Mouse (Mus musculus) heart, postnatal 0 days (tissue): ENCODE data around the gene Gm49384. TPM values are rescaled to one million over a fixed set of nuclear protein-coding genes. Genes with fewer than 3 reads are reported as not detected.
A peak's percentile ranks its signal among the peaks of the same experiment; 100 is the strongest.
"Not testable (repeated sequence)": the region's sequence is repeated elsewhere in the genome, so short reads cannot be mapped to it uniquely, and the experiment has no call there.

Source experiments
- ATAC-seq: fragments of 200-750 bp; cut with Nextera tagmentation; 2 replicates; pipeline ENCODE4 v1.8.0; 2017; ENCODE audit warnings: low read depth, moderate number of reproducible peaks, moderate library complexity; ENCODE audit not compliant: insufficient read depth
- DNase-seq: peaks from one replicate; pipeline ENCODE4 v3.0.0-alpha.2; 2016; ENCODE audit warnings: low spot score
- H3K27ac ChIP-seq: fragments of 300-500 bp; sonication (generic); 2 replicates; pipeline ENCODE4 v1.5.1; 2014; ENCODE audit warnings: low read depth, mild to moderate bottlenecking
- H3K27me3 ChIP-seq: fragments of 300-500 bp; sonication (generic); 2 replicates; pipeline ENCODE4 v1.6.1; 2014; ENCODE audit warnings: low read length, mixed read lengths; ENCODE audit not compliant: control insufficient read depth, insufficient read depth
- H3K36me3 ChIP-seq: fragments of 300-500 bp; sonication (generic); replicated peaks from 2 replicates; pipeline ENCODE4 v1.6.1; 2014; ENCODE audit warnings: low read length, mixed read lengths; ENCODE audit not compliant: control insufficient read depth, insufficient read depth
- H3K4me1 ChIP-seq: fragments of 300-500 bp; sonication (generic); 2 replicates; pipeline ENCODE4 v1.6.1; 2014; ENCODE audit warnings: antibody characterized with exemption; ENCODE audit not compliant: control insufficient read depth, insufficient read depth
- H3K4me2 ChIP-seq: fragments of 300-500 bp; sonication (generic); 2 replicates; pipeline ENCODE4 v1.6.1; 2014; ENCODE audit warnings: low read depth, mild to moderate bottlenecking, low read length, moderate library complexity
- H3K4me3 ChIP-seq: fragments of 300-500 bp; sonication (generic); 2 replicates; pipeline ENCODE4 v1.5.1; 2014; ENCODE audit warnings: low read depth, low read length
- H3K9ac ChIP-seq: fragments of 300-500 bp; sonication (generic); replicated peaks from 2 replicates; pipeline ENCODE4 v1.6.1; 2014; ENCODE audit warnings: low read depth, low read length, mixed read lengths
- H3K9me3 ChIP-seq: fragments of 300-500 bp; sonication (generic); replicated peaks from 2 replicates; pipeline ENCODE4 v1.6.1; 2016; ENCODE audit warnings: low read length; ENCODE audit not compliant: control insufficient read depth
- CTCF ChIP-seq: IDR thresholded peaks from 2 replicates; pipeline ENCODE4 v1.5.1; 2016; ENCODE audit warnings: antibody characterized with exemption, control low read depth, low read depth
- EP300 ChIP-seq: IDR thresholded peaks from 2 replicates; pipeline ENCODE4 v1.6.1; 2016; ENCODE audit warnings: antibody characterized with exemption, low read depth
- WGBS: fragments of 180-500 bp; shearing (Covaris S2); extraction: QIAGEN DNeasy Blood & Tissue Kit; methylation state at CpG from one replicate; pipeline ENCODE4 v1.1.7; 2014; 5-methylcytosine and 5-hydroxymethylcytosine counted together
- polyA plus RNA-seq: library from polyadenylated mRNA; unstranded; fragments of >200 nt; fragmentation: Nextera tagmentation; extraction: Ambion mirVana; gene quantifications from 2 replicates; pipeline ENCODE4 v1.2.1, GENCODE M21; 2015
- total RNA-seq: library from RNA; depleted of rRNA; stranded (reverse); fragments of >200 nt; gene quantifications from 2 replicates; pipeline ENCODE4 v1.2.3, GENCODE M21; 2014; ENCODE audit warnings: low replicate concordance

The Gm49384 gene
- total and polyA plus RNA-seq, 2 experiments from 2014 or later, result 5.5 to 7.1 TPM

GRCm38 (mm10) chr12:69164904-69165303 lies 39.2 kb downstream of the Gm49384 start:
- Histone ChIP-seq H3K4me2 (no peak overlapping the region), H3K27ac (no peak overlapping the region), H3K9ac (no peak overlapping the region), H3K27me3 (no peaks in the 10 kb centered on the region), H3K9me3 (no peaks in the 10 kb centered on the region), H3K4me1 (peaks cover 13% of the 10 kb centered on the region; the same call in 1 of the 2 replicates), H3K4me3 (no peak overlapping the region), H3K36me3 (no peaks in the 10 kb centered on the region)
- TF ChIP-seq CTCF, result no peak
- no peak for TF ChIP-seq EP300
- WGBS, result 59% methylated on average over 3 of the region's 3 CpGs
- ATAC-seq, result no peak
- DNase-seq, result no peak

DNA sequence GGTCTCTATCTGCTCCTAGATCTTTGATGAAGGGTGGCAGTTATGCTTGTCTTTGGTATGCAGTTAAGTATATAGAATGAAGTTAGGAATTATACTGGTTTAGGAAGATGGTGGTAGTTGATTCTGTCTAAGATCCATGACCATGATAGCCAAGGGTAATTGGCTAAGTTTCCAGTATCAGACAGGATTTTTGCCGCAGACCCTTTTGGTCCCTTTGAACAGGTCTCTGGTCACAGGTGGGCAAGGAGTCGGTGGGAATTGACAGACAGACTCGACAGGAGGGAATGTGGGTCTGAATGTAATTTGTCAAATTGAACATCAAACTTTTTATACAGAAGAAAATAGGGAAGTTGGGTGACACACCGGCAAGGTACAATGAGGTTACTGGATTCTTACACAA lies 40.5 kb downstream of the Gm49384 start:
- H3K4me3 ChIP-seq, H3K4me1 ChIP-seq, H3K27me3 ChIP-seq, H3K9me3 ChIP-seq, DNase-seq, ATAC-seq, H3K27ac ChIP-seq, H3K36me3 ChIP-seq, H3K4me2 ChIP-seq, H3K9ac ChIP-seq: not testable (repeated sequence)
- WGBS, result 78% methylated on average over 4 of the region's 4 CpGs

GRCm38 (mm10) chr12:69160677-69161076 lies 43.4 kb downstream of the Gm49384 start:
- H3K4me3 ChIP-seq, ATAC-seq, H3K27ac ChIP-seq, H3K9me3 ChIP-seq, H3K9ac ChIP-seq, DNase-seq, H3K4me2 ChIP-seq, H3K27me3 ChIP-seq, H3K4me1 ChIP-seq: not testable (repeated sequence)
- WGBS, result 82% methylated on average over 2 of the region's 2 CpGs
- H3K36me3 ChIP-seq, result peaks cover 22% of the 10 kb centered on the region

GRCm38 (mm10) chr12:69159578-69159940 lies 44.5 kb downstream of the Gm49384 start:
- Histone ChIP-seq H3K36me3 (peaks cover 22% of the 10 kb centered on the region), H3K27me3 (no peaks in the 10 kb centered on the region), H3K4me1 (peaks cover 8% of the 10 kb centered on the region), H3K4me2 (no peak overlapping the region), H3K4me3 (peak overlapping the region; percentile 26; the same call in 1 of the 2 replicates), H3K9ac (no peak overlapping the region), H3K9me3 (no peaks in the 10 kb centered on the region), H3K27ac (peak overlapping the region; percentile 59)
- DNase-seq, result peak; percentile 81
- TF ChIP-seq CTCF, result peak; percentile 77
- TF ChIP-seq EP300, result 0 out of 2 replicates have a peak, but pooled peaks have one; percentile 11
- WGBS, result 4% methylated on average over 9 of the region's 9 CpGs
- peak; percentile 3; the same call in 1 of the 2 replicates for ATAC-seq

DNA sequence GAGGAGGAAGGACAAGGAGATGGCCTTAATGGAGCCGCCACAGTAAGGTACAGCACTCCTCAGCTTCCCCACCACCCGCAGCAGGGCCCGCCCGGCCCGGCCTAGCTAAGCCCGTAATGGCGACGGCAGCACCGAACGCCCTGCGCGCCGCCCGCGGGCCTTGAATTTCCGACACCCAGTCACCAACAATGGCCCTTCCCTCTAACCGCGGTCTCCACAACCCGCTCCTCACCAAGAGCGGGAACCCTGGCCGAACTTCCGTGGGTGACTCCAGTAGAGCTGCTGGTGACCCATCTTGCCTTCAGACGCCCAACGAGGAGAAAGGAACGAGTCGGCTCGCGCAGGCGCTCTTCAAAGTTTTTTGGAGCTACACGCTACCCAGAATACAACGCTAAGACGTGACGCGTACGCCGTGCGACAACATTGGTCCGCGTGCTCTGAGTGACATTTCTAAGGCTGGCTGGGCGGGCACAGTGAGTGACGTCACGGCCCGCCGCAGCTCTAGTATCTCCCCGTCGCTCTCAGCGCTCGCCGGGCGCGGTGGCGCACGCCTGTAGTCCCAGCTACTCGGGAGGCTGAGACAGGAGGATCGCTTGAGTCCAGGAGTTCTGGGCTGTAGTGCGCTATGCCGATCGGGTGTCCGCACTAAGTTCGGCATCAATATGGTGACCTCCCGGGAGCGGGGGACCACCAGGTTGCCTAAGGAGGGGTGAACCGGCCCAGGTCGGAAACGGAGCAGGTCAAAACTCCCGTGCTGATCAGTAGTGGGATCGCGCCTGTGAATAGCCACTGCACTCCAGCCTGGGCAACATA lies 45.1 kb downstream of the Gm49384 start, which contains the start of gene Rps29:
Rps29 (minus strand) TSS at position 422 of the 813 bp plus-strand sequence.
- peak; percentile 98 for DNase-seq
- Histone ChIP-seq H3K4me2 (peak within 1 kb of the TSS; percentile 86), H3K36me3 (peaks cover 22% of the 10 kb centered on the region), H3K9ac (peak within 1 kb of the TSS; percentile 83), H3K4me3 (peak within 1 kb of the TSS; percentile 72), H3K27ac (peak within 1 kb of the TSS; percentile 94)
- not testable (repeated sequence) for H3K4me1 ChIP-seq, H3K27me3 ChIP-seq, H3K9me3 ChIP-seq
- WGBS, result under 1% methylated on average over 57 of the region's 68 CpGs
- peak; percentile 99 for ATAC-seq
- TF ChIP-seq EP300, result peak; percentile 51; the same call in 1 of the 2 replicates

DNA sequence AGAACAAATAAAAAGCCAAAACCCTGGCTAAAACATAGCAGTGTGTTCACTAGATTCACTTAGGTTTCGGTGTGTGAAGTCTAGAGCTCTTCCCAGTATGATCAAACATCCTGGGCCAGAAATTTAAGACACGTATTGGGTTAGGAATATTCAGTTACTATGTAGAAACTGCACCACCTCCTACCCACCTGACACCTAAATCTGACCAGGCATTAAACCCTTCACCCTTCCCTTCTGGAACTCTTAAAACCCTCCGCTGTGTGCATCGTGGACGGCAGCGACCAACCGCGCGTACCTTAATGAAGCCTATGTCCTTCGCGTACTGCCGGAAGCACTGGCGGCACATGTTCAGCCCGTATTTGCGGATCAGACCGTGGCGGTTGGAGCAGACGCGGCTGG lies 45.7 kb downstream of the Gm49384 start:
- H3K4me3 ChIP-seq, result peak overlapping the region; percentile 72
- peak overlapping the region; percentile 83 for H3K9ac ChIP-seq
- H3K9me3 ChIP-seq, result no peaks in the 10 kb centered on the region
- DNase-seq (peak; percentile 19), ATAC-seq (no peak; the same call in 1 of the 2 replicates)
- peak overlapping the region; percentile 94 for H3K27ac ChIP-seq
- H3K27me3 ChIP-seq, result no peaks in the 10 kb centered on the region
- WGBS, result under 1% methylated on average over 19 of the region's 19 CpGs
- H3K4me1 ChIP-seq, result peaks cover 8% of the 10 kb centered on the region
- H3K36me3 ChIP-seq, result peaks cover 22% of the 10 kb centered on the region
- H3K4me2 ChIP-seq, result peak overlapping the region; percentile 86
- no peak for TF ChIP-seq EP300
- TF ChIP-seq CTCF, result no peak
